ENCODE assay signal across 10 mouse cellular contexts in genomic region chr8:44525915-44526314, GRCm38 (mm10).
A peak's percentile ranks its signal among the peaks of the same experiment; 100 is the strongest.
DNase-seq lines count a peak whose midpoint lies in the region; ATAC-seq and TF ChIP-seq lines count a peak whose summit lies in the region.
"Had no signal": no experiment of that assay in that cellular context is flagged by ENCODE, and none has a peak within 500 bp of the region (broad histone marks: within the 10 kb centered on the region; RNA-seq: fewer than 3 reads in every experiment).

No protein-coding gene starts in this region.

- 0 out of 2 replicates have a peak, but pooled peaks have one; percentile 24 for TF ChIP-seq EP300 in heart, postnatal 0 days (IDR thresholded peaks at IDR 0.05; ENCODE audit: low read depth)

- no peak overlapping the region for H3K4me3 ChIP-seq in kidney, adult 2 months (ENCODE audit: insufficient read depth, low read depth, low read length)
- no peak overlapping the region for H3K4me3 ChIP-seq in kidney, embryonic 14.5 days (ENCODE audit: low read length)
- H3K4me3 ChIP-seq in heart, postnatal 0 days (ENCODE audit: low read depth, low read length), result no peak overlapping the region
- H3K4me3 ChIP-seq: forebrain, embryonic 15.5 days had no signal

- no peak for TF ChIP-seq POLR2A in kidney, adult 2 months (IDR thresholded peaks at IDR 0.05; ENCODE audit: low read depth, low read length)

- no peaks in the 10 kb centered on the region for H3K36me3 ChIP-seq in kidney, adult 2 months (ENCODE audit: control insufficient read depth, insufficient read depth, low read length)
- H3K36me3 ChIP-seq in kidney, embryonic 14.5 days (ENCODE audit: control insufficient read depth, insufficient read depth, low read length), result no peaks in the 10 kb centered on the region
- no peaks in the 10 kb centered on the region for H3K36me3 ChIP-seq in heart, postnatal 0 days (replicated peaks; ENCODE audit: control insufficient read depth, insufficient read depth, low read length)
- H3K36me3 ChIP-seq: forebrain, embryonic 15.5 days had no signal

- no peak overlapping the region for H3K9ac ChIP-seq in kidney, embryonic 14.5 days (ENCODE audit: low read depth, low read length)
- no peak overlapping the region for H3K9ac ChIP-seq in heart, postnatal 0 days (replicated peaks; ENCODE audit: low read depth, low read length)
- H3K9ac ChIP-seq: forebrain, embryonic 15.5 days had no signal

- DNase-seq in kidney, adult 2 months, result peak; percentile 28
- DNase-seq in adrenal gland, postnatal 36 days, result peak; percentile 42 to 59
- DNase-seq in heart, postnatal 0 days (ENCODE audit: low spot score), result peak; percentile 58
- DNase-seq in lung, postnatal 14 days, result peak; percentile 11
- DNase-seq in retina, embryonic 14.5 days (ENCODE audit: low spot score), result no peak
- no peak for DNase-seq in thymus, postnatal 10 days (ENCODE audit: low spot score in 2 of 2)
- DNase-seq: liver had no signal

- H3K27me3 ChIP-seq in kidney, adult 2 months (replicated peaks; ENCODE audit: control insufficient read depth, insufficient read depth, low read length), result no peaks in the 10 kb centered on the region
- H3K27me3 ChIP-seq in kidney, embryonic 14.5 days (ENCODE audit: control insufficient read depth, insufficient read depth, low read length), result no peaks in the 10 kb centered on the region
- no peaks in the 10 kb centered on the region for H3K27me3 ChIP-seq in heart, postnatal 0 days (ENCODE audit: control insufficient read depth, insufficient read depth, low read length)
- H3K27me3 ChIP-seq: forebrain, embryonic 15.5 days had no signal

- H3K27ac ChIP-seq in kidney, adult 2 months (ENCODE audit: insufficient read depth, low read depth, low read length), result no peak overlapping the region
- H3K27ac ChIP-seq in kidney, embryonic 14.5 days (ENCODE audit: low read depth, low read length), result no peak overlapping the region
- H3K27ac ChIP-seq in heart, postnatal 0 days (ENCODE audit: low read depth), result peak overlapping the region; percentile 67
- H3K27ac ChIP-seq: forebrain, embryonic 15.5 days had no signal

- TF ChIP-seq CTCF in kidney, adult 2 months (conservative IDR thresholded peaks at IDR 0.05; ENCODE audit: insufficient read depth, insufficient read length, low read depth, low read length), result no peak
- TF ChIP-seq CTCF in heart, postnatal 0 days (IDR thresholded peaks at IDR 0.05; ENCODE audit: low read depth), result no peak

- no peaks in the 10 kb centered on the region for H3K9me3 ChIP-seq in kidney, embryonic 14.5 days (ENCODE audit: control insufficient read depth, low read length)
- H3K9me3 ChIP-seq in heart, postnatal 0 days (replicated peaks; ENCODE audit: control insufficient read depth, low read length), result 0 out of 2 replicates have a peak, but pooled peaks cover 4% of the 10 kb centered on the region
- H3K9me3 ChIP-seq: forebrain, embryonic 15.5 days had no signal

- no peak for ATAC-seq in kidney, embryonic 14.5 days (ENCODE audit: low FRiP score, low TSS enrichment)
- ATAC-seq in heart, postnatal 0 days (ENCODE audit: insufficient read depth, low read depth), result peak; percentile 79
- ATAC-seq in frontal cortex, adult (ENCODE audit: low TSS enrichment), result no peak
- ATAC-seq: forebrain, embryonic 15.5 days had no signal

- H3K4me1 ChIP-seq in kidney, adult 2 months (ENCODE audit: control insufficient read depth, insufficient read depth, low read length), result no peaks in the 10 kb centered on the region
- H3K4me1 ChIP-seq in kidney, embryonic 14.5 days (ENCODE audit: control insufficient read depth, insufficient read depth, low read length), result no peaks in the 10 kb centered on the region
- H3K4me1 ChIP-seq in heart, postnatal 0 days (ENCODE audit: control insufficient read depth, insufficient read depth), result peaks cover 9% of the 10 kb centered on the region; the same call in 1 of the 2 replicates
- H3K4me1 ChIP-seq: forebrain, embryonic 15.5 days had no signal

- H3K4me2 ChIP-seq in kidney, embryonic 14.5 days (replicated peaks; ENCODE audit: low read depth, low read length), result no peak overlapping the region
- no peak overlapping the region for H3K4me2 ChIP-seq in heart, postnatal 0 days (ENCODE audit: low read depth, low read length)
- H3K4me2 ChIP-seq: forebrain, embryonic 15.5 days had no signal

Comparison
In these comparisons a context has a peak if more than half of its experiments do, and no peak if none do; other contexts are left out.
1. DNase-seq: peak in kidney, adult 2 months (single experiment), adrenal gland, postnatal 36 days (2 of 2), heart, postnatal 0 days (single experiment) and lung, postnatal 14 days (single experiment); none in retina, embryonic 14.5 days (single experiment) and thymus, postnatal 10 days (0 of 2).